Mouse (Mus musculus) A20 (cell line): ENCODE data around the gene Gm20479.
A peak's percentile ranks its signal among the peaks of the same experiment; 100 is the strongest.

ENCODE experiments used
- DNase-seq: peaks from one replicate; pipeline ENCODE4 v3.0.0-alpha.2; 2011; ENCODE audit warnings: low read depth, low spot score

The Gm20479 gene

DNA sequence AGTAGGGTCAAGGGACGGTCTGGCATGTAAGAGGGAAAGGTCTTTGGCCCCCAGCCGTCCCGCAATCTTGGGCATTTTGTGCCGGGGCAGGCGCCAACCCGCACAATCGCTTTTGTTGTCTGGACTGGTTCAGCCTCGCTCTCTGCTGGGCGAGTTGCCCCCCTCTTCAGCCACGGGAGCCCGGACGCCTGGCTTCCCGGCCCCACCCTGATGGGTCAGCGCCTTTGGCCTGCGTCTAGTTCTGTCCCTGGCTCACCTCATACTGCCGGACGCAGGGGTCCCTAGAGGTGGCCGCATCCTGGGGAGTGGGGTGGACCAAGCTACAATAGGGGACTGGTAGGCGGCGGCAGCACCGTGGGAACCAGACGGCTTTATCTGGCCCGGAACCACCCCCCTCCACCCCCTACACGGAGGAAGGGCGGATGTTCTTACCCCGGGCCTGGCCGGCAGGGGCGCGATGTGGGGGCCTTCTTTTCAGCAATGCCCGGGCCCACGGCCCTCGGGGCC is 22.8 kb downstream of the Gm20479 start:
- DNase-seq = no peak

DNA sequence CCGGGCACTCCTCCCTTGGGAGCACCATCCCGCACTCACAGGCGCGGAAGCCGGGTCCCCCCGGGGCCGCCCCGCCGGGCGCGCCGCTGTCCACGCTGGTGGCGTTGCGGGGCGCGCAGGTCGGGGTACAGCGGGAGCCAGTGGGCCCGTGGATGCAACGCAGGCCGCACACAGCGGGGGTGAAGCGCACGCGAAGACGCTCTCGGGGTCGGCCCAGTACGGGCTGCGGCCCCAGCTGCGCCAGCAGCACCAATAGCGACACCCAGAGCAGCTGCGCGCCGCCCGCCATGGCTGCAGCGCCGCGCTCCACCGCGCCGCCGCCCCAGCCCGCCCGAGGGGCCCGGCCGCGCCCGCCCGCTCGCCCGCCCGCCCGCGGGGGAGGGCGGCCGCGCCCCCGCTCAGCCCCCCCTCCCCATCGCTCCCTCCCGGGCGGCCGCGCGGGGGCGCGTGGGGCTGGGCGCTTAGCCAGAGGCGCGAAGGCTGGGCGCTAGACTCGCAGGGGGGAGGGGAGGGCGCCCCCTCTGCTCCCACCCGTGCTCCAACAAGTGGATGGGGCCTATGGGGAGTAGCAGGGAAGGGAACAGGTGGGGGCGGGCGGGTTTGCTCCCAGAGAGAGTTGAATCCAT is 23.8 kb downstream of the Gm20479 start:
- DNase-seq = peak; percentile 70

DNA sequence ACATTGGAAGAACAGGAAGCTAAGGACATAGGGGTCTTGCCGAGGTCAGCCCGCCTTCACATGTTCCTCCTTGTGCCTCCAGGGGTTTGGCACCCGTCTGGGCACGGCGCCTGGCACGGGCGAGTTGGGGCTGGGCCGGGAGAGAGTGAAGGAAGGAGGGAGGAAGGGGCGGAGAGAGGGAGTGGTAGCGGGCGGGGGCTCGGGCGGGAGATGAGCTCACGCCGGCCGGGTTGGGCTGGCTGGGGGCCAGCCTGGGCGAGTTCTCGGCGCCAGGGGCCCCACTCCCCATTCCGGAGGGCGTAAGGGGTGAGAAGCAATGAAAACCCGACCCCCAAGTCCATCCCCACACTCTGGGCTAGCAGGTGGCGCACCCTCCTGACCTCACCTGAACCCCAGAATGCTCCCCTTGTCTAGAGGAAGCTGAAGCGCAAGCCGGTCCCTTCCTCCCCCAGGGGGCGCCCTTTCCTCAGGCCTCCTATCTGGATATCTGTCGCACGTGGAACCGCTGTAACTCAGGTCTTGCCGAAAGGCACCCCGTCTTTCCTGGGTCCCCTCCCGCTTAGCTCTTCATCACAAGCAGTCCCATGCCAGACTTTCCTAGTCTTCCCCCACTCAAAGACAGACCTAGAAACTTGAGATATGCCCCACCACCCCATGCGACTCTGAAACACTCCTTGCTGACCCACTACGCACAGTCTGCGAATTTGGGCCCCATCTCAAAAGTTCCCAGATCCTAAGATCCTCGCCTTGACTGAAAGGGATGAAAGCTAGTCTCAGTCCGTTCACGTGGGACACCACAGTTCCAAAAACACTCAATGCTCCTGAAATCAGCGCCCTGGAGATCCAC is 24.6 kb downstream of the Gm20479 start:
- peak; percentile 96 for DNase-seq

DNA sequence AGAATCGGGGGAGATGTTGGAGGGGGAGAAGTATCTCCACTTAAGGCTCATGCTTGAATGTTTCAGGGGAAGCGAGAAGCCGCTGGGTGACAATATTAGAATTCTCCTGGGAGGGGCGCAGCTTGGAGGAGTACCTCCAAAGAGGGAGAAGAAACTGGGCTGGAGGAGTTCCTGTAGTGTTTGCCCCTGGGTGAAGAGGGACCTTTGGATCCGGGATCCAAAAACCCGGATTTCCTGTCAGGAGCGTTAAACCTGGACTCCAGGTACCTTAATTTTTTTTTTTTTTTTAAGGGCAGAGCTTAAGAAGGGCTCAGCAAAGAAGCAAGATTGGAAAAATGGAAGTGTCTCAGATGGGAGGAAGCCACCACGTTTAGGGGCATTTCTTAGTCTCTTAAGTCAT is 25.4 kb downstream of the Gm20479 start:
- DNase-seq = peak; percentile 69

DNA sequence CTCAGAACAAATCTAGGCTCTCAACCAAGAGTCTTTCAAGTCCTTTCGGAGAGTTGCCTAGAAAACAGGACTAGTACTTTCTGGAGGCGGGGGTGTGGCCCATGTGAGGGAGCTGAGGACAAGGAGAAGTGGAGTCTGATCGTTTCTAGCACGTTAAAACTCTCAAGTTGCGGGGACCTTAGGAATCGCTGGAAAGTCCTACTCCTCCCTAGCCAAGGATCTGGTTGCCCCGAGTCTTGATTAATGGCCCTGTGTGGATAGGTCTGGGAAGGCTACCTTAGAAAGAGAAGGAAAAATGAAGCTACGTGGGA is 25.7 kb downstream of the Gm20479 start:
- no peak for DNase-seq

DNA sequence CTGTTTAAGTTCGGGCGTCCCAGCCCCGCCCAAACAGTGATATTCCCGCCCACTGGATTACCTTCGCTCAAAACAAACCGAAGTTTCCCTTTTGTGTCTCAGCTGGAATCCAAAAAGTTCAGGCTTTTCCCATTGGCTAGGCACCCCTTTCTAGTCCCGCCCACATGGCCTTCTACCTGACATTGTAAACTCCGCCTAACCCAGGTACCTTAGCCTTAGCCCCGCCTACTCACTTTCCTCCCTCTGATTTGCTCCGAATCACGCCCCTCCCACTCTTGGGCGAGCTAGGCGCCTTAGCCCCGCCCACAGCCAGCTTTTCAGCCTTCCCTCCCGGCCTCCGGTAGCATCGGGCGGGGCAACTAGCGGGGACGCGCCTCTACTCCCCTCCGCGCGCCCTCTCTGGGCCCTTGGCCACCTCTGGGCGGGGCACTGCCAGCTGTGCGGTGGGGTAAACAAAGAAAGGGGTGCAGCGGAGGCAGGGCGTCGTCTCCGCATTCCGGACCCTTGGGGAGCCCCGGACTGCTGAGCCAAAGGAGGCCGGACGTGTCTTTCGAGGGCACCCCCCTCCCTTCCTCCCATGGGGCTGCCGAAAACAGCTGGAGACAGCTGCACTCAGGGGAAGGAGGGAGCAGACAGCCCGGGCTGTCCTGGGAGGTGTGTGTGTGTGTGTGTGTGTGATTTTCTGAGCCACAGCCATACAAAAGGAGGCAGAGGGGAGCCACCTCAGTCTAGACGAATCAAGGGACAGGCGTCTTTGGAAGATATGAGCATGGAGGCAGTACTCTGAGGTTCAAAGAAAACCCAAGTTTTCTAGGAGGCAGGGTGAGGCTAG is 26.3 kb downstream of the Gm20479 start:
- peak; percentile 100 for DNase-seq

DNA sequence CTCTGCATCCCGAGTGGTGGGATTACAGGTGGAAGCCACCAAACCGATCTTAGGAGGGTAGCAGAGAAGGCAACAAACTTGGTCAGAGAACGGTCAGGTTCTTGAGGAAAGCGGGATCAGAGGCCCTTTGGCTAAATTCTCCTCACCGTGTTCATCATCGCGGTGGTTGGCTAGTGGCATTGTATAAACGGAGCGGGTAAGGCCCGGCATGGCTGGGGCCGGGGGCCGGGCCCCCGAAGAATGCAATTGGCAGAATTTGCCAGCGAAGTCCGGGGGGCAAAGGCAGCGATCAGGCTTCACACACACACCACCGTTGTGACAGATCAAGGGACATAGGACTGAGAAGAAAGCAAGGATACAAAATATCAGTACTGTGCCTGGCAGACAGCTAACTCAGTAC is 27.2 kb downstream of the Gm20479 start:
- peak; percentile 75 for DNase-seq

DNA sequence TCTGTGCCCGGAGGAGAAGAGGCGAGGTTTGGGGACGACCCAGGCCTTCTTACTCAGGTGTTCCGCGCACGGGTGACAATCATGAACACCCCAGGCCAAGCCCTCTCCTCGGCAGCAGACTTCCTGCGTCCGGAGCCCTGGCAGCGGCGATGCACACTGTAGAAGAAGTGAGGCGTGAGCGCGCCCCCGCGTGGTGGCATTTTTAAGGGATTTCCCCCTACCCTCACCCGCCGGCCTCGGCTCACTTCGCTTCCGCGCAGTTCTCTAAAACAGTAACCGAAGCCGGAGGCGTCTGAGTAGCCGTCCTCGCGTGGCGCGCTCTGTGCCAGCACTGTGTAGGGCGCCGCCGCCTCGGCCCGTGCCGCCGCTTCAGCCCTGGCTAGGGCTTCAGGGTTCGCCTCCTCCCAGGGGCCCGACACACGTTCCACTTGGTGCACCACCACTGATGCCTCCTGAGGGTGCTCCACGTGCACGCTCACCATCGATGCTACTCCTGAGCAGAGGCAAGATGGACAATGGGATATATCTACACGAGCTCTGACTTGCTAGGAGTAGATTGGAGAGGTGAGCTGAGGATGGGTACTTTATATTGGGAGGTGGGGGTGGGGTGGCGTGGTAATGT is 27.8 kb downstream of the Gm20479 start:
- DNase-seq = peak; percentile 94

DNA sequence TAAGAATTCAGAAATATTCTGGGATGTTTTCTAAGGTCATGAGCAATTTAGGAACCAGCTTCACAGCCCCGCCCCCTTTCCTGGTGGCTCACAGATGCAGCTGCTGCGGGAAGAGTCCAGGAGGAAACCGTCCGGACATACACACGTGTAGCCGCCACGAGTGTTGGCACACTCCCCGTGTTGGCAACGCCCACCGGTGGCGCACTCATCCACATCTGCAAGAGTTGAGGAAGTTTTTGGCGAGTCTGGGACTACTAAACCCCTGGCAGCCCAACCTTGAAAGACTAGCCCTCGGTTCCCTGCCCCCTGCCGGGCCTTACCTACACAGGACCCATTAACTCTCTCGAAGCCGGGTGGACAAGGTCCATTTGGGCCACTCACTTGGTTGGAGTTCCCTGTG is 28.6 kb downstream of the Gm20479 start:
- DNase-seq = no peak

DNA sequence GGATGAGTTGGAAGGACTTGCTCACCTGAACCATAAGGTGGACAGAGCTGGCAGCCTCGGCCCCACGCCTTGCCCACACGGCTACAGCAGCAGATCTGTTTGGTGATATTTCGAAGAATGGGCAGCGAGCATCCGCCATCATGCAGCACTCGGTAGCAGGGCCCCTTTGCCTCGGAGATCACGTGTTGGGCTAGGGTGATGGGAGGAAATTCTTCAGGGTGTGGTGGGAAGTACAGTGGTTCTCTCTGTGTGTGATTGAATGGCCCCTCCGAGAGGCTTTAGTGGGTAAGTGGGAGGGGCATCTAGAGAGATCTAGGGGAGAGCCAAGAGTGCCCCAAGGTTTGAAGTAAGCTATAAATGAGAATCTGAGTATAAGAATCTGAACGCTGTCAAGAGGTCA is 29.1 kb downstream of the Gm20479 start:
- no peak for DNase-seq

DNA sequence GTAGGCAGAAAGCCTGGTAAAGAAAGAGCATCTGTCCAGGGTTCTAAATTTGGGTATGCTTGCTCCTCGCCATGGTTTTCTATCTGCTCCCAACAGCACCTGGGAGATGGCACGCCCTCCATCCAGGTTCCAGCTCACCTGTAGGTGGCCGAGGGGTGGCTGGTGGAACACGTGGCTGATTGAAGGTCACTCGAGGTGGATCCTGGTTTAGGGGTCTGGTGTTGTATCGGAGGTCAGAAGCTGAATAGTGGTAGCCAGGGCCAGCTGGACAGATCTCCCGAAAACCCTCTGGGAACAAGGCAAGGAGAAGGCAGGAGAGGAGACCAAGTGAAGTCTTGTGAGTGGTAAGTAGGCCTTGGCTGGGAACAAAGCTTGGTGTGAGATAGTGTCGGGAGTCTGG is 29.7 kb downstream of the Gm20479 start:
- no peak for DNase-seq

DNA sequence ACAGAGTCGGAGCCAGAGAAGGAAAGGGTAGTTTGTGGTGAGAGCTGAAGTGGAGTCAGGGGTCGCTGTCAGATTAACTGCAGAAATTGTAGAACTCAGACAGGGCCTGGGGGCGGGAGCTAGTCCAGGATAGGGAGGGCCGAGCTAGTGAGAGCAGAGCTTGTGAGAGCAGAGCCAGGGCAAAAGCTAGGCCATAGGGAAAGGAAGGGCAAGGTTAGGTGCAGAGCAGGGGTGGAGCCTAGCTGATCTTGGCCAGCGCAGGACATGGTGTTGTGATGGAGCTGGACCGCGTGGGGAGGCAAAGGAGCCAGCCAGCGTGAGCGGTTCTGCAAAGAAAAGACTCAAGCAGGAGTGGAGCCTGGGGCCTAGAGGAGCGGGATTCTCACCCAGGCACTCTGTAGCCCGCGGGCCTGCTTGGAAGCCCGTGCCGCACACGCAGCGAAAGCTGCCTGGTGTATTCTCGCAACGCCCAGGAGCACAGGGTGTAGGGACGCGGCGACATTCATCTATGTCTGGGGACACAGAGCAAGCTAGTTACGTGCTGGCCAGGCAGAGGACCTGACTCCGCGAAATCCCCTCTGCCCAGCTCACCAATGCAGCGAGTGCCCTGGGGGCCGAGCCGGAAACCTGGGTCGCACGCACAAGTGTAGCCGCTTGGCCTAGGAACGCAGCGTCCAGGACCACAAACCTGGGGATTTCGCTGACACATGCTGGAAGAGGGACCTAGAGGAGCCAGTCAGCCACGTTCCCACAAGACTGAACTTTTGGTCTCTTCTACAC is 30.9 kb downstream of the Gm20479 start:
- DNase-seq = no peak

DNA sequence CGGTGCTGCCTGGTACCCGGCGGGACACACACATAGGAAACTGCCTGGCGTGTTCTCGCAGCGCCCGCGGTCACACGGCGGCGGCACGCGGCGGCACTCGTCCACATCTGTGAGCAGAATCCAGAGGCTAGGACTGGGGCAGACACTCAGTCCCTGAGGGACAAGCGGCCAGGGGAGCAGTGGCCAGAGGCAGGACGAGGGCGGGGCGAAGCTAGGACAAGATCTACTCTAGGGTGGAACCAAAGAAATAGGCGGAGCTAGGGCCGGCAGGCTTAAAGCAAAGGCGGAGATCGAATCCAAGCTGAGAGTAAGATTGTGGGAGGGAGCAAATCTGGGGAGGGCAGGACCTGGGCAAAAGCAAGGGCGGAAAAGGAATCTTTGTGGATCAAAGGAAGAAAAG is 31.5 kb downstream of the Gm20479 start:
- no peak for DNase-seq

DNA sequence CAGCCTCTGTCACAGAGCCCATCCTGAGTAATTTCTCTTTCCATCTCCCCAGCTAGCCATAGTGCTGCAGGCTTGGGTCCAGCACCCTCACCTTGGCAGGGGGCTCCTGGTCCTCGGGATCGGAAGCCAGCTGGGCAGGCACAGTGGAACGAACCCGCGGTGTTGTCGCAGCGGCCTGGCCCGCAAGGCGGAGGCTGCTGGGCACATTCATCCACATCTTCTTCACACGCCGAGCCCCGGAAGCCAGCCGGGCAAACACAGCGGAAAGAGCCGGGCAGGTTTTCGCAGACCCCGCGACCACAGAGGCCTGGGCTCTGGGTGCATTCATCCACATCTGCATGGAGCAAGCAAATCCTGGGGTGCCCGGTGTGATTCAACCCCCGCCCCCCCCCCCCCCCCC is 32.3 kb downstream of the Gm20479 start:
- DNase-seq = no peak

DNA sequence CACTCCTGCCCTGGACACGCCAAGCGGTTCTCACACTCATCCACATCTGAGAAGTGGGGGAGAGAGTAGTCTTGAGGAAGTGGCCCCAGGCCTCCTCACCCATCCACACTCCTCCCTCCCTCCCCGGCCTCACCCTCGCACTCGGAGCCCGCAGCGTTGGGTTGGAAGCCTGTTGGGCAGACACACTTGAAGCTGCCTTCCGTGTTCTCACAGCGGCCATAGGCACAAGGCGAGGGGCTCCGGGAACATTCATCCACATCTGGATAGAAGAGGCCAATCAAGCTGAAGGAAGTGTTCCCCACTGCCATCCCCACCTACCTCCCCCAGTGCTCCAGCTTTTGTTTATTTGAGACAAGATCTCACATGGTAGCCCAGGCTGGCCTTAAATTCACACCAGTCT is 33.1 kb downstream of the Gm20479 start:
- no peak for DNase-seq

DNA sequence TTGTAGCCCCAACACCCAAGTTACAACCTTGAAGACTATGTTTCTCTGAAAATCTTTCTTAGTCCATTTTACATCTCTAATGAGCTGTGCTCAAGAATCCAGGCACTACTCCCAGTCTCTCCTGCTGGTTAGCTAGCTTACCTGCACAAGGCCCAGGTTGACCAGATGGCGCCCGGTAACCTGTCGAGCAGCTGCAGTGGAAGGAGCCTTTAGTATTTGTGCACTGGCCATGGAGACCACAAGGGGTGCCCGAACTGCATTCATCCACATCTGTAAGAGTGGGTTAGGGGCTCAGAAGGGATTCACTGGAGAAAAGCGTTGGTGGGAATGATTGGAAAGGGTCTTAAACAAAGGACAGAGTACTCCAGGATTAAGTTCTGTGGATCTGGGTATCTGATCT is 34.2 kb downstream of the Gm20479 start:
- no peak for DNase-seq

DNA sequence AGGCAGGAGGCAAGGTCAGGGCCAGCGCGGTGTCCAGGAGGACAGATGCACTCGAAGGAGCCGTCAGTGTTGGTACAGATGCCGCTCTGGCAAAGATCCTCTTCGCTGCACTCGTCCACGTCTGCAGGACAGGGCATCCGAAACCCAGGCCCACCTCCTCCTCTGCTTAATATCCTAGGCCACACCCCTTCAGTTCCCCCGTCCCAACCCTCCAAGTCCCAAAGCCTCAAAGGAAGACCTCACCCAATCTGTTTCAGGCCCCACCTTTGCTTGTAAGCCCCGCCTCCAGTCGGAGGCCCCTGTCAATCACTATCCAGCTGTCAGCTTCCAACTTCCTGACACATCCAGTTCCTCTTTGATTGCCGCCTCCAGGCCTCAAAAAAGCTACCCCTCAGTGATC is 34.9 kb downstream of the Gm20479 start:
- DNase-seq = no peak

DNA sequence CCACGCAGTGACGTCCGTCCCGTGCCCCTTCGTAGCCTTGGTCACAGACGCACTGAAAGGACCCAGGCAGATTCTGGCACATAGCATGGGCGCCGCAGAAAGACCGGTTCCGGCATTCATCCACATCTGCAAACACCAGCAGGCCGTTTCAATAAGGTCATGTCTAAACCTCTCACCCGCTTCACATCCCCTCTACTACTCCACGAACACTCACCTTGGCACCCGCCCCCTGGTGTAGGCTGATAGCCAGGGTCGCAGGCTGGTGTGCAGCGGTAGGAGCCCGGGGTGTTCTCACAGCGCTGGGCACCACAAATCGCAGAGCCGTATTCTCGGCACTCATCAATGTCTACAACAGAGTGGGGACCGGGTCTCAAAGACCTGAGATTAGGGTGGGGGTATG is 37.8 kb downstream of the Gm20479 start:
- no peak for DNase-seq

DNA sequence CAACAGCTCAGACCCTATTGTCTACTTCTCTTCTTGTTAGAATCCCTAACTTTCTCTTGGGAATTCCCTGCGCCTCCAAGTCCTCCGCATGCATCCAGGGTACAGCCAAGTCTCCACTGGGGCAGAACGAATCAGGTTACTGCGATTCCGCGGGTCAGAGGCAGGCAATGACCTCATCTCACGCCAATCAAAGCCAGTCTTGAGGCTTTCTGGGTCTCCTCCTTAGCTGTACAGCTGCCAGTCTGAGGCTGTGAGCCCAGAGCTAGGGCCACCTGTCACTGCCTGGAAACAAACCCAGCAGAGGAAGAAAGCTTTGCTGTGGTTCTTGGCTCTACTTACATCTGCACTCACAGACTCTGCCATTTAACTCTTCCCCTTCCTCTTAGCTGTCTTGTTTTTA is 41.3 kb downstream of the Gm20479 start:
- no peak for DNase-seq

DNA sequence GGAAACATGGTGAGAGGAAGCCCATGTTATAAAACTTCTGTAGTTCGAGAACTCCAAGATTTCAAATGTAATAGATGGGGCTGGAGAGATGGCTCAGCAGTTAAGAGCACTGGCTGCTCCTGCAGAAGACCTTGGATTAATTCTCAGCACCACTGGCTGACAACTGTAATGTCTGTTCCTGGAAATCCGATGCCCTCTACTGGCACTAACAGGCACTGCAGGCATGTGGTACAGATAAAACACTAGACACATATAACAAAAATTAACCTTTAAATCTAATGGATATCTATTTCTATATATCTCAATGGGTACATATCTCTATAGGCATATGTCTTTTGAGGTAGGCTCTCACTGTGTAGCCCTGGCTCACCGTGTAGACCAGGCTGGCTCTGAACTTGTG is 42.8 kb downstream of the Gm20479 start:
- DNase-seq = no peak

DNA sequence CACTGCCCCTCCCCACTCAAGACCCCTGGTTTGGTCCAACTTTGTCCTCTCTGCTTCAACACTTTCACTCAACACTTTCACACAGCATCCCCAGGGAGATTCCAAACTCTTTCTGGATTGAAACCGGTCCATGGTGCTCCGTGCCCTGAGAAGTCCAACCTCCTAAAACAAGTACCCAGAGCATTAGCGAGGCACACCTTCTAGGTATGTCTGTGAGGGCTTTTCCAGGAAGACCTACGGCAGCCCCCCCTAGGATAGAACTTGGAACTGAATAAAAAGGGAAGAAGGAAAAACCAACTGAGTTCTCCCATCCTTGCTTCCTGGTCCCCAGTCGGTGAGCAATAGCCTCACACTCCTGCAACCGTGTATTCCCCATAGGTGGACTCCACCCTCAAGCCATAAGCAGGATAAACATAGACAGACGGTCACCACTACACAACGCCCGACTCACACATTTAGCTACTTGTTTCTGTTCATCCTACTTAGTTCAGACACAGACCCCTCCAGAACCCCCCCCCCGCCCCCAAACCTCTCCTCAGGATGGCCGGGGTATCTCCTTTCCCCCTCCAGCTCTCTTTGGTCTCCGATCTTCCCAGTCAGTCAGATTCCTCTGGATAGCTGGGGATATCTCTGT is 45.5 kb downstream of the Gm20479 start:
- DNase-seq = no peak
